Mouse (Mus musculus) fat pad, adult 2 months (tissue): ENCODE results near the gene Lag3.
"Not testable (repeated sequence)": the region's sequence is repeated elsewhere in the genome, so short reads cannot be mapped to it uniquely, and the experiment has no call there.

Experiments used
- DNase-seq: peaks from one replicate; pipeline ENCODE4 v3.0.0-alpha.2; 2011; ENCODE audit warnings: low read depth, low spot score; ENCODE audit errors: extremely low read depth

The Lag3 gene

DNA sequence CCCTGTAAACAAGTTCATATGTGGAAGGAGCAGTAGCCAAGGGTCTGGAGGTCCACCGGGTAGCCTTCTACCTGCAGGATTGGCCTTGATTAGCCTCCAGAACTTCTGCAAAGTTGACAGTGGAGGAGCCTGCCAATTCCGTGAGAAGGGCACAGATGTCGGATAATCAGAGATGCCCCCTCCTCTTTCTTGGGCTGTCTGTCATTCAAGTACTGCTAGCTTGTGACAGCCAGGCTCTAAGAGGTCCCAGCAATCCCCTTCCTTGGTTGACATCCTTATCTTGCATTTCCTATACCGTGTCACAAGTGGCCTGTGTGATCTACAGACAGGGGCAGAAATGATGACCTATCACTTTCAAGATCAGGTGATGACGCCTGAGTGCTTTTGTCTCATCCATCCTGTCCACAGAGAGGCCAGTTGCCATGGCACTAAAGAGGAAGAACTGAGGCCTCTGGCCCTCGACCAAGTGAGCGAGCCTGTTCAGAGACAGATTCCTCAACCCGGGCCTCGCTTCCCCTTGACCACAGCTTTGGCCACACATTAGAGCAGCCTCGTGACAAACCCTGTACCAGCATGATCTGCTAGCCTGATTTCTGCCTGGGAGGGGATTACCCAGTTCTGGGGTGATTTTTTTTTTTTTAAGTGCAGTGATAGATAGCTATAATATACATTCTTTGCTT lies 10.6 kb downstream of the Lag3 start:
- no peak for DNase-seq

- no peak for DNase-seq
Measured at GRCm38 (mm10) chr6:124900056-124900800, 11.3 kb downstream of the Lag3 start.

- DNase-seq: no peak
Measured at GRCm38 (mm10) chr6:124898359-124898758, 13.1 kb downstream of the Lag3 start.

DNA sequence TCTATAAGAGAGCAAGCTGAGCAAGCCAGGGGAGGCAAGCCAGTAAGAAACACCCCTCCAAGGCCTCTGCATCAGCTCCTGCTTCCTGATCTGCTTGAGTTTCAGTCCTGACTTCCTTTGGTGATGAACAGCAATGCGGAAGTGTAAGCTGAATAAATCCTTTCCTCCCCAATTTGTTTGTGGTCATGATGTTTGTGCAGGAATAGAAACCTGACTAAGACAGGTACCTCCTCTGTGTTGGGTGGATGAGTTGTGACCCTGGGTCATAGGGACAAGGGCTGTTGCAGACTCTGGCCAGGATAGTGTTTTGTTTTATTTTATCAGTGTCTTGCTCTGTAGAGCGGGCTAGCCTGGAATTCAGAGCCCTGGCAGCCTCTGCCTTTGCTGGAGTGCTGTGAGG lies 17.4 kb downstream of the Lag3 start:
- DNase-seq: not testable (repeated sequence)

GRCm38 (mm10) chr6:124890997-124891396 lies 20.5 kb downstream of the Lag3 start:
- DNase-seq: no peak

GRCm38 (mm10) chr6:124888555-124889125 lies 22.9 kb downstream of the Lag3 start:
- no peak for DNase-seq

DNA sequence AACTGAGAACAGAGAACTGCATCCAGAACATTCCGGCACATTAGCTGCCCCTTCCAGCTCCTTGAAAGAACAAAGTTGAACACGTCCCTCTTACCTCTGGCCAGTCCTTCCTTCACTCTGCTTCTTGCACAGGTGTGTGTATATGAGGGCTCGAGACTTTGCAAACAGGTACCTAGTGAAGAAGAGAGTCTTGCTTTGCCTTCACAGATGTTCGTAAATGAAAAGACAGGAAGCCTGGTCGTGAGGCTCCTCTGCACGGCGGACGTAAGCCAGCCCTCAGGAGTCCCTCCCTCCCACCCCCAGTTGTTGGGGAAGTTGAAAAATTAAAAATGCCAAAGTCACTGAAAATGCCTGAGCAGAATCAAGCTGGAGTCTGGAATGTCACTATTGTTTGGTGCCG lies 23.5 kb downstream of the Lag3 start, which contains the start of gene Cd4:
Cd4 (minus strand) TSS at position 236 of the 400 bp plus-strand sequence.
- DNase-seq: no peak

DNA sequence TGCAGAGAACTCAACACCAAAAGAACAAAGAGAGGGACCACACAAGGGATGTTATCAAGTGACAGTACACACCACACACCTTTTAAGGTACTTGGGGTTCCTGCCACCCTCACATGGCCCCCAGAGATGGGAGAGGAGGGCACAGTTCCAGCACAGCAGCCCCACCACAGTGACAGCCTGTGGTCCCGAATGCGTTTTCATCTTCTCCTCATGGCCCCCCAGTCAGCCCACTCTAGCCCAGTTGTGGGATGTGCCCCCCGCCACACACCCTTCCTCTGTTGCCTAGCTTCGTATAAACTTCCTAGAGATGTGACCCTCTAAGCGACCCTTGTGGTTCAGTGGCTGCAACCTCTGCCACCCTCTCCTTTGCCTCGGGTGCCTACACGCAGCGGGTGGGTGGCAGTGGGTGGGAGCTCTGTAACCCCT lies 25.5 kb downstream of the Lag3 start:
- DNase-seq: no peak

DNA sequence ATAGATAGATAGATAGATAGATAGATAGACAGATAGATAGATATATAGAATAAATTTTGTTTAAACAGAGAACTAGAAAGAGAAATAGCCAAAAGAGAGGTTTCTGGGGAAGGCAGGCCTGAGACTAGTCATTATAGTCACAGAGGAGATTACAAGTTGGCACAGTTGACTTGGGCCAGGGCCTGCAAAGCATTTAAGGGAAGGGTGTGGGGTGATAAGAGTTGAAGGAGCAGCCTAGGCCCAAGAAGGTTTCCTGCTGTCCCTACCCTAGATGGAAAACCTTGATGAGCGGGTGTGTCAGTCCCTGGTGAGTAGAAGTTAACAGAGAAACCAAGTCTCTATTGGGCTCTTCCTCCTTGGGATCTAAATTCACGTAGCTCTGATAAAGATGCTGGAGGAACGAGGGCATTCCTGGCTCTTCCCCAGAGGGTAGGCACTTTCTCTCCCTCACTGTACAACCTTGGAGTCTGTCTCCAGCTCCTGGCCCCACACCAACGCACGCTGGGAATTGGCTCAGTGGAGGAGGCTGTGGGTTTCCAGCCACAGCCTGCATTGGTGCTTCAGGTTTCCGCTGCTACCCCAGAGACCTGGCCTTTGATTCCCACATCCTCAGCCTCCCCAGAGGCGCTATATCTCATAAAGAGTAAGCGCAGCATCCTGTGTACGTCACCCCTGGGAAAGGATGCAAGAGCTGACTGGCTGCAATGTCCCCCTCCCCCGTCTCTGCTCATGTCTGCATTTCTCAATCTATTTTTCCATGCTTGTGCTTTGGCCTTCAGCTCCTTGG lies 26.6 kb downstream of the Lag3 start:
- DNase-seq: no peak

DNA sequence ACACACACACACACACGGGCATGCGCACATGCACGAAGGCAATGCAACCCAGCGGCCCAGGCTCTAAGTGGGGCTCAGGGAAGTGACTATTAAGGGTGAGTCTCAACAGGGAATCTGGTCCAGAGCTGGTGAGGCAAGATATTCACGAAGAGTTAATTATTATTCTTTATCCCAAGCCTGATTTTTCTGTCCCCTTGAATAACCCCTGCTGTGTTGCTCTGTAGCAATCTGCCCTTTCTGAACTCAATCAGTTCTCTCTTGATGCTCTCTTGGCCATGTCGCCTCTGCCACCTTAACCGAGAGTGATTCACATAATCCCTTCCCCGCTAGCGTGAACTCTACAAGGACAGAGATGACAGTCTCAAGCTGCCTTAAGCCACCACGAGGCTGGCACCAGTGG lies 28.2 kb downstream of the Lag3 start:
- DNase-seq: no peak

DNA sequence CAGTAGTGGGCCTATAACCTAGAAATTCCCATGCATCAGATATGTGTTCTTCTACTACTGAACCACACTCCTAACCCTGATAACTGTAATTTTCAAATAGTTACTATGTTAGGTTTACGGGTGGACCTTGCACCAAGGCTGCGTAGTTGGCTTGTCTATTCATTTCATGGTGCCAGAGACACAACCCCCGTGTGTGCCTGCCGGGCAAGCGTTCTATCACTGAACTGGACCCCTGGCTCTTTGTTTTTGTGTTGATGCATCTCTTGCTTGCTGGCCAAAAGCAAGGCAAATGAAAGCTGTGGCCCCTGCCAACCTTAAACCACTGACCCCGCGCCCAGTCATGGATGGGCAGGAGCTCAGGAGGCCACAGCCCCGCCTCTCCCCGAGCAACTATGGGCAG lies 29.7 kb downstream of the Lag3 start:
- DNase-seq: no peak

DNA sequence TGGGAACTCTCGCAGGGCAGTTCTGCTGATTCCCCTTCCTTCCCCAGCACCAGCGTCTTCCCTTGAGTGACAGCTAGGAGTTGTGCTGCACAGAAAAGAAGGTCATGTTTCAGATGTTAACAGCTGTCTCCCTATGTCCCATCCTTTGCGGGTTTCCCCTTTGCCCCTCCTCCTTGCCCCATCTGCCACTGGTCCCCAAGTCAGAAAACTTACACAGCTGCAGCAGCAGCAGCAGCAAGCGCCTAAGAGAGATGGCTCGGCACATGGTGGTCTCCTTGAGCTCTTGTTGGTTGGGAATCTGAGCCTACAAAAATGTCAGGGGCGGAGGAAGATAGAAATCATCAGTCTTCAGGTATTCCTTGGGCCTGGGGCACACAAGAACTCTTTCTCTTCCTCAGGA lies 32.1 kb downstream of the Lag3 start:
- no peak for DNase-seq

DNA sequence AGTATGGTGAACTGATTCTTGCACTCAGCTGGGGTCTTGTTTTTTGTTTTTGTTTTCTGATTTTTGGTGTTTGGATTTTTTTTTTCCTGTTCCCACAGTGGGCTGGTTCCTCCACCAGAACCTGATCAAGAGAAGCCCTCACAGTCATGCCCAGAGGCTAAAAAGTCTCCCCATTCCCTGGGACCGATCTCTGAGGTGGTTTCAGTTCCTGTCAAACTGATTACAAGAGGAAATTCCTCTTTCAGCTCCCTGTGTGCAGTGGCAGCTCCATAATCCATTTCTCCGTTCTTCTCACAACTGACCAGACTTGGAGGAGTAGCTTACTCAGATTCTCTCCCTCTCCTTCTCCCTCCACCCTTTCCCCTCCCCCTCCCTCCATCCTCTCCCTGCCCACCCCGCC lies 37.2 kb downstream of the Lag3 start:
- DNase-seq: no peak

GRCm38 (mm10) chr6:124866560-124866959 lies 44.9 kb downstream of the Lag3 start:
- no peak for DNase-seq

DNA sequence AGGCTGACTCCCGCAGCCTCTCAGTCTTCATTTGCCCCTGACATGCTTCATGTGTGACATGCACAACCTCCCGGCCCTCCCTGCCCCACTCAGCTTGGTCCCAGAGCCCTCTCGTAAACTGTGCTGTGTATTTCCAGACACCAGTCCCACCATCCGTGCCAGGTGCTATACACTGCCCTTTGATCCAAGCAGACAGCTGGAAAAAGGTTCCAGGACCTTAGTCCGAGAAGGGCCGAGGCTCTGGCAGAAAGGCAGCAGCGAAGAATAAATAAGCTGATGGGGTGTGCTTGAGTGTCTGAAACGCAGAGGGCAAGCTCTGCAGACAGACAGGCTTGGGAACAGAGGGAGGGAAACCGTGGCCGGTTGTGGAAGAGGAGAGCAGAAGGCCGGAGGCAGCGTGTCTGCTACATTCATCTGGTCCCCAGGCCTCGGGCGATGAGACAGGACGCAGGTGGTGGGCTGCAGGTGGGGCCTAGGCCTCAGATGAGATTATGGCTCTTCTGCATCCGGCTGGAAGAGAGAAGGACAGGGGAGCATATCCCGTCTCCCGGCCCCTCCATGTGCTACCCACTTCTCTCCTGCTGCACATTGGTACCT lies 45.6 kb downstream of the Lag3 start:
- no peak for DNase-seq

DNA sequence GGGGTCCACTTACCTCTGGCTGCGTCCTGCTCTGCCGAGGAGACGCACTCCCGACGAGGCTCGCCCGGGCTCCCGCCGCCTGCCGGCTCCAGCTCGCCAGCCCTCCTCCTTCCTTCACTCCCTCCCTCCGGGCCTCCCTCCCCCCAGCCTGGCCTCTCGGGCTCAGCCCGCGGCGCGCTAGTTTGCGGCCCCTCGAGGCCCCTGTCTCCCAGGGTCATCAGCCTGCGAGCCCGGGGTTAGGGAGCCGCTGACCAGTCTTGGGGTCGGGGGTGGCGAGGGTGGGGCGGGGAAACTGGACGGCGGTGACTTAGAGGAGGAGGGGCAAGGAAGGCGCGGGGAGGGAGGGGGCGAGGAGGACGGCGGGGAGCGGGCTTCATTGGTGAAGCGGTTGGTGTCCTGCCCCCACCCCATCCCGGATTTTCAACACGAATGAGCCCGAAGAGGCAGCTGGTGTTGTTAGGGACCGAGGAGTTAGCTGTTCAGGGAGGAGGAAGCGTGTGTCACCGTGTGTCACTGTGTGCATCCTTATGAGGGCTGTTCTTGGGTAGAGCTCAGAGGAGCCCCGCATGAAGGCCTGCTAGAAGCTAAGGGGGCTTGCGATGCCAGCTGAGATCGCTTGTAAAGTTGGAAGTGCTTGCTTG lies 47.7 kb downstream of the Lag3 start, which contains the start of gene Gpr162:
Gpr162 (minus strand) TSS at position 326 of the 641 bp plus-strand sequence.
- DNase-seq: no peak

- no peak for DNase-seq
Measured at GRCm38 (mm10) chr6:124863125-124863657, 48.3 kb downstream of the Lag3 start.

DNA sequence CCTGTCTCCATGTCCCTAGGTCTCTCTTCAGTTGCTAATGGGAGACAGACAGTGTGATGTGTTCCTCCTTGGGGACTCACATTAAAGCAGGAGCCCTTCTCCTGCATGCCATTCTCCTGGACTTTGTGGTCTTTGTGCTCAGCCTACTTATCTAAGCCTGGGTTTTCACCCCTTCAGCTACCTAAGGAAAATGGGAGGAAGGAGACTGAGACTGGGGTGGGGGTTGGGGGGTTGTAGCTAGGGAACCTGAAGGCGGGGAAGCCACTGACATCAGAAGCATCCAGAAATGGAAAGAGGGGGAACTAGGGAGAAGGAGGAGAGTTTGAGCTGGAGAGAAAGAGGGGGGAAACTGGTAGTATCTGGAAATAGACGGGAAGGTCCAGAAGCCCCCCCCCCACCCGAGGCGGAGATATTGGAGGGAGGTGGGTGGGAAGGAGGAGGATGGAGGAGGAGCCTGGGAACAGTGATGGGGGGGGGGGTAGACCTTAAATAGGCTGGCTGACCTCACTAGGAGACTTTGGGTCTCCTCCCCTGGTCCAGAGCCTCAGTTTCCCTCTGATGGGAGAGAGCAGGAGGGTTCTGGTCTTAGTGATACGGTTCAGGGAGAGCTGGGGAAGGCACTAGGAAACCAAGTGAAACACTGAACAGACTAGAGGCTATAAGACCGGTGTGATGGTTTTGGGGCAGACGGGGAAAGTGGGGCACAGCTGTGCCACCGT lies 48.9 kb downstream of the Lag3 start:
- no peak for DNase-seq

DNA sequence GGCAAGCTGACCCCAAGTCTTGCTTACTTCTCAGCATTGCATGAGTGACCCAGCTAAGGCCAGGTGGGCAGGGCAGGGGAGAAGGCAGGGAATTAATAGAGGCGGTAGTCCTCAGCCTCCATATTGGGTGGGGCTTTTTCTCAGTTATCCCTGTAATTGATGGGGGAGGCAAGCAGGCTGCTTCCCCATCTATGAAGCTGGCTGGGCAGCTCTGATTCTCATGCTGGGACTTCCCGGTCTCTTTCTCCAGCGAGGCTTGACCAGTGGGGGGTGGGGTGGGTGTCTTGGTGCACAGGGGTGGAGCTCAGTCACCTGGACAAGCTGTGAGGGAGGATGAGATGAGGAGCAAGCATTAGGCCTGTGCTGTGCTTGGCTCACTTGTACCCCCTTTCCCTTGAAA lies 49.7 kb downstream of the Lag3 start:
- no peak for DNase-seq

DNA sequence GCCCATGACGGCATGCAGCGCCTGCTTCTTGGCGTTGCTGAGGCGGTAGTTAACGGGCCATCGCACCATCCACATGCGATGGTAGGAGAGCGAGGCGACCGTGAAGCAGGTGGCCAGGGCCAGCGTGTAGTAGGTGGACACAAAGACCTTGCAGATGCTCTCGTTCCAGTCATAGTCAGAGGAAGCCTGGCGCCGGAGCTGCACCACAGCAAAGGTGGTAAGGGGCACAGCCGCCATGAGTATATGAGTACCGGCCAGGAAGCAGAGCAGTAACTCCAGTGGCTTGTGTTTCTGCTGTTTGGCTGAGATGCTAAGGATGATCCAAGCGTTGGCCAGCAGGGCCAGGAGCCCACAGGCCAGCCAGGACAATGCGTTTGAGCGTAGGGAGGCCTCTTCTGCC lies 50.2 kb downstream of the Lag3 start:
- no peak for DNase-seq
